Mouse (Mus musculus): ENCODE data around the gene Nr2c2ap. TPM values are rescaled to one million over a fixed set of nuclear protein-coding genes. Genes with fewer than 3 reads are reported as not detected.

Nr2c2ap gene
- polyA plus RNA-seq, 1 experiment from 2014 or later = 18.7 TPM

DNA sequence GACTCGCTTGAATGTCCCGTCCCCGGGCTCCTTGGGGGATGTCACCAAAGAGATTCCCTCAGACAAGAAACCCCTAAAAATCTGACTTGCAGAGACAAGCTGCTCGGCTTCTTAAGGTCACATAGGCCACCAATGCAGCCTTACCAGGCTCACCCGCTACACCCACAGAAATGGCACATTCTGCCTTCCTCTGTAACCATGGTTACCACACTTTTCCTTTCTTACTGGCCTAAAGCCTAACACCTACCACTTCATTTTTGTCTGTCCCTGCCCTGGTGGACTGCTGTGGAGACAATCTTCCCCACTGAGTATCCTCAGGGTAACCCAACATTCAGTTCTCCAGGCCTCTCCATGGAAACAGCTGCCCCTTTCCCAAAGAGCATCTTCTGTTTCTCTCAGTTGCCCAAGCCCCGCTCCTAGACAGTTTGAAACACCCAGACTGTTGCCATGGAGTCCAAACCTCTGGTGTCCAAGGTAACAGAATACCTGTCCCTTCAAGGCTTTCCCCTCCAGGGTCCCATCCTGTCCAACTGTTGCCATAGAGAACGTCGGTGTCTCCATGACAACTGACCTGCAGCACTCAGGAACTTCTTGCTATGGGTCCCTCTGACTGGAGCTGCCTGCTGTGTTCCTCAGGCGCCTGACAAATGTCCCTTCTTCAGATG, 41.7 kb upstream of the Nr2c2ap start:
- Histone ChIP-seq H3K27me3 (replicated peaks; ENCODE audit: control insufficient read depth, insufficient read depth, low read length) (peaks cover 76% of the 10 kb centered on the region), H3K9ac (ENCODE audit: low read depth, low read length) (no peak overlapping the region), H3K4me1 (ENCODE audit: control insufficient read depth, insufficient read depth, low read length) (peaks cover 3% of the 10 kb centered on the region; the same call in 1 of the 2 replicates), H3K36me3 (ENCODE audit: control insufficient read depth, insufficient read depth, low read length) (no peaks in the 10 kb centered on the region), H3K4me2 (ENCODE audit: low read depth, low read length) (no peak overlapping the region), H3K4me3 (ENCODE audit: low read depth, low read length) (no peak overlapping the region), H3K9me3 (ENCODE audit: control insufficient read depth, low read length) (no peaks in the 10 kb centered on the region), H3K27ac (replicated peaks; ENCODE audit: low read depth, low read length) (no peak overlapping the region)
- DNase-seq (ENCODE audit: low spot score) = no peak
- 60% methylated on average over 7 of the region's 9 CpGs for WGBS
- no peak for ATAC-seq (ENCODE audit: low read depth)

DNA sequence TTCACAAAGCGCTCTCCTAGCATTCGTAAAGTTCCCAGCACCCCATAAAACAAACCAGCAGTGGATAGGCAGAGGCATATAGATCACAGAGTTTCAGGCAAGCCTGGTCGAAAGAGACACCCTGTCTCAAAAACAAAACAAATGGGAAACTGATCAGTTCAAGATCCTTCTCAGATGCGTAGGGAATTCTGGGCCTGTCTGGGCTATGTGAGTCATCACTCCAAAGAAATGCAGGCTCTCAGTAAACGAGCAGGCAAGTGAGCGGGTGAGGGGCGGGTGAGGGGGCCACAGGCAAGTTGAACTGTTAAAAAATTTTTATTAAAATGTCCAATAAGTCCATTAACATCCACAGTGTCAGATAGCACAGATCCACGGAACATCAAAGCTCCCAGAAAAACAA, 38.3 kb upstream of the Nr2c2ap start:
- no peak for DNase-seq (ENCODE audit: low spot score)
- Histone ChIP-seq H3K27me3 (replicated peaks; ENCODE audit: control insufficient read depth, insufficient read depth, low read length) (peaks cover 42% of the 10 kb centered on the region), H3K9ac (ENCODE audit: low read depth, low read length) (no peak overlapping the region), H3K36me3 (ENCODE audit: control insufficient read depth, insufficient read depth, low read length) (no peaks in the 10 kb centered on the region), H3K27ac (replicated peaks; ENCODE audit: low read depth, low read length) (no peak overlapping the region), H3K9me3 (ENCODE audit: control insufficient read depth, low read length) (no peaks in the 10 kb centered on the region), H3K4me1 (ENCODE audit: control insufficient read depth, insufficient read depth, low read length) (no peaks in the 10 kb centered on the region), H3K4me3 (ENCODE audit: low read depth, low read length) (no peak overlapping the region), H3K4me2 (ENCODE audit: low read depth, low read length) (no peak overlapping the region)
- no peak for ATAC-seq (ENCODE audit: low read depth)
- WGBS = 50% methylated on average over 8 of the region's 8 CpGs

DNA sequence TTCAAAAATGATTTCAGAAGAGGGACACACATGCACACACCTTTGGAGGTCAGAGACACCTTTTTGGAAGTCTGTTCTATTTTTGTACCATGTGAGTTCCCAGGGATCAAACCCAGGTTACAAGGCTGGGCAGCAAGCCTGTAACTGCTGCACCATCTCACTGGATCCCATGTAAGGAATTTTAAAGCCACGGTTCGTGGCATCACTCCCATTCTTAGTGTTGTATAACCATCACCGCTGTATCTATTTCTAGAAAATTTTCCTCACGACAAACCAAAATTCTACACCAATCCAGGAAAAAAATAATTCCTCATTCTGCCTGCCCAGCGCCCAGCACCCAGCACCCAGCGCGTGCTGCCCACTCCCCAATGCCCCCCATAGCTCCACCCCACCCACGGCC, 31.9 kb upstream of the Nr2c2ap start:
- no peak overlapping the region for H3K4me3 ChIP-seq (ENCODE audit: low read depth, low read length)
- no peak overlapping the region for H3K9ac ChIP-seq (ENCODE audit: low read depth, low read length)
- no peaks in the 10 kb centered on the region for H3K36me3 ChIP-seq (ENCODE audit: control insufficient read depth, insufficient read depth, low read length)
- no peak overlapping the region for H3K4me2 ChIP-seq (ENCODE audit: low read depth, low read length)
- H3K4me1 ChIP-seq (ENCODE audit: control insufficient read depth, insufficient read depth, low read length) = no peaks in the 10 kb centered on the region
- DNase-seq (ENCODE audit: low spot score) = no peak
- H3K27ac ChIP-seq (replicated peaks; ENCODE audit: low read depth, low read length) = no peak overlapping the region
- ATAC-seq (ENCODE audit: low read depth) = no peak
- 0 out of 2 replicates have a peak, but pooled peaks cover 2% of the 10 kb centered on the region for H3K27me3 ChIP-seq (replicated peaks; ENCODE audit: control insufficient read depth, insufficient read depth, low read length)
- 70% methylated on average over 8 of the region's 8 CpGs for WGBS
- no peaks in the 10 kb centered on the region for H3K9me3 ChIP-seq (ENCODE audit: control insufficient read depth, low read length)

DNA sequence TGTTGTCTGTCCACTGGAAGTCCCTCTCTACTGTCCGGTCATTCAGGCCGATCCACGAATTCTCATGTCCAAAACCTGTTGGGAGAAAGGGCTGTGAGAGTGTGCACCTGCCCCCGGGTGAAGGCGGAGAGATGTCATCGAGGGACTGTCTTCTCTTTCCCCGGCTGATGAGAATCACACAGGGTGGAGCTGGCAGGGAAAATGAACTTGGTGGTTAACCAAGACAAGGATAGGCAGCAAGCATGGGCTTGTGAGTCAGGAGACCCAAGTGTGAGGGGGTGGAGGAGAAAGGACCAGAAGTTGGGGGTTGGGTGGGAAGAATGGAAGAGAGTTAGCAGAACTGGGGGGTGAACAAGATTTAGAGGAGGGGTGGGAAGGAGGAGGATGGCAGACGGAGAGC, 30.9 kb upstream of the Nr2c2ap start:
- H3K9ac ChIP-seq (ENCODE audit: low read depth, low read length) = no peak overlapping the region
- H3K9me3 ChIP-seq (ENCODE audit: control insufficient read depth, low read length) = no peaks in the 10 kb centered on the region
- H3K4me2 ChIP-seq (ENCODE audit: low read depth, low read length) = no peak overlapping the region
- H3K4me3 ChIP-seq (ENCODE audit: low read depth, low read length) = no peak overlapping the region
- no peaks in the 10 kb centered on the region for H3K36me3 ChIP-seq (ENCODE audit: control insufficient read depth, insufficient read depth, low read length)
- H3K27me3 ChIP-seq (replicated peaks; ENCODE audit: control insufficient read depth, insufficient read depth, low read length) = no peaks in the 10 kb centered on the region
- ATAC-seq (ENCODE audit: low read depth) (no peak), DNase-seq (ENCODE audit: low spot score) (no peak)
- no peak overlapping the region for H3K27ac ChIP-seq (replicated peaks; ENCODE audit: low read depth, low read length)
- no peaks in the 10 kb centered on the region for H3K4me1 ChIP-seq (ENCODE audit: control insufficient read depth, insufficient read depth, low read length)
- 79% methylated on average over 8 of the region's 8 CpGs for WGBS

DNA sequence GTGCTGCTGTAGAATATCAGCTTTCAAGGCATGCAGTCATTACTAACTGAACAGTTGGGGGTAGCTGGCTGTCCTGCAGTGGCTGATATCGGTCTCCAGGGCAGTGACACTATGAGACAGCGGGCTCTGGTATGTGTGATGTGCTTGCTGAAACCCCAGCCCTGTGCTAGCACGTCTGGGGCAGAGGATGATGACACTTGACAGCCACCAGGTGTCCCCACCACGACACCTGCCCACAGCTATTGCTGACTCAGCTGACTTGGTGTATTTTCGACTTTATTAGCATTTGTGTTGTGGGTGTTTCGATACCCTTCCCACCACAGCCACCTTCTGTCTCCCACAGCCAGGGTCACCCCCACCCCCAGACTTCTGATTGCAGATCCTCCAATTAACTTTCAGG, 26.6 kb upstream of the Nr2c2ap start:
- 16% methylated on average over 6 of the region's 6 CpGs for WGBS
- no peaks in the 10 kb centered on the region for H3K4me1 ChIP-seq (ENCODE audit: control insufficient read depth, insufficient read depth, low read length)

DNA sequence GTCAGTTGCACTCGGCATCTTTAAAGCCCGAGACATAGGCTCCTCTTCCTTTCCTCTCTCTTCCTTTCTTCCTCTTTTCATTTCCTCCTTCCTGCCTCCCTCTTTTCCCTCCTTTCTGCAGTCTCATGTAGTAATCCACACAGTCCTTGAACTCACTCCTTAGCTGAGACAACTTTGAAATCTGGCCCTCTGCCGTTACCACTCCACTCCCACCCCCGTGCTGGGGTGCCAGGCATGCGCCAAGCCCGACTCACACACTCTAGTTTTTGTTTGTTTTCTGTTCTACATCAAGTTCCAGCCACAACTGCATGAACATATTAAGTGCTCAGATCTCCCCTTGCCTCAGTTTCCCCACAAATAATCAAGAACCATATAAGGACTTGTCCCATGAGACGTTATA, 26.2 kb upstream of the Nr2c2ap start:
- H3K27ac ChIP-seq (replicated peaks; ENCODE audit: low read depth, low read length) = no peak overlapping the region
- no peak overlapping the region for H3K4me2 ChIP-seq (ENCODE audit: low read depth, low read length)
- 77% methylated on average over 7 of the region's 7 CpGs for WGBS
- no peaks in the 10 kb centered on the region for H3K4me1 ChIP-seq (ENCODE audit: control insufficient read depth, insufficient read depth, low read length)
- no peaks in the 10 kb centered on the region for H3K9me3 ChIP-seq (ENCODE audit: control insufficient read depth, low read length)
- H3K27me3 ChIP-seq (replicated peaks; ENCODE audit: control insufficient read depth, insufficient read depth, low read length) = peaks cover 2% of the 10 kb centered on the region; the same call in 1 of the 2 replicates
- DNase-seq (ENCODE audit: low spot score) (no peak), ATAC-seq (ENCODE audit: low read depth) (no peak)
- H3K4me3 ChIP-seq (ENCODE audit: low read depth, low read length) = no peak overlapping the region
- no peak overlapping the region for H3K9ac ChIP-seq (ENCODE audit: low read depth, low read length)
- no peaks in the 10 kb centered on the region for H3K36me3 ChIP-seq (ENCODE audit: control insufficient read depth, insufficient read depth, low read length)

More for the DNA sequence above, 26.6 kb upstream of the Nr2c2ap start:
- H3K9ac ChIP-seq (ENCODE audit: low read depth, low read length) = no peak overlapping the region
- H3K9me3 ChIP-seq (ENCODE audit: control insufficient read depth, low read length) = no peaks in the 10 kb centered on the region
- H3K27me3 ChIP-seq (replicated peaks; ENCODE audit: control insufficient read depth, insufficient read depth, low read length) = no peaks in the 10 kb centered on the region
- ATAC-seq (ENCODE audit: low read depth) (peak; percentile 45; the same call in 1 of the 2 replicates), DNase-seq (ENCODE audit: low spot score) (peak; percentile 36)
- no peaks in the 10 kb centered on the region for H3K36me3 ChIP-seq (ENCODE audit: control insufficient read depth, insufficient read depth, low read length)
- no peak overlapping the region for H3K4me3 ChIP-seq (ENCODE audit: low read depth, low read length)
- no peak overlapping the region for H3K27ac ChIP-seq (replicated peaks; ENCODE audit: low read depth, low read length)
- no peak overlapping the region for H3K4me2 ChIP-seq (ENCODE audit: low read depth, low read length)

DNA sequence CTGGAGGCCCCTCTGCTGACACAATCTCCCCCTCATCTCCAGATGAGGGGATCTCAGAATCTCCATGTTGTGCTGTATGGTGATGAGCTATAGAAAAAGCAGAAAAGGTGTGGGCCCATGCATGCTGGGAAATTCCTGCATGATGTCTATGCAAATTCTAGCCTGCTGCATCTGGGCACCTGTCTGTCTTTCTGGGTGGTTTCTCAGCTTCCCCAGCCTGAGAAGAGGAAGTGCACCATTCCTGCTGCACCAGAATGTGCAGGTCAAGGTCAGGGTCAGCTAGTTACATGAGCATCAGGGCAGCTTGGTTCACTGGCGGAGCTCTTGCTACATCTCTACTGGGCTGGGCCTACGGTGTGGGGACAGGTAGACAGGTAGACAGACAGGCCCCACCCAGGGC, 20.7 kb upstream of the Nr2c2ap start:
- H3K27me3 ChIP-seq (replicated peaks; ENCODE audit: control insufficient read depth, insufficient read depth, low read length) = peaks cover 57% of the 10 kb centered on the region
- no peak overlapping the region for H3K4me2 ChIP-seq (ENCODE audit: low read depth, low read length)
- no peaks in the 10 kb centered on the region for H3K36me3 ChIP-seq (ENCODE audit: control insufficient read depth, insufficient read depth, low read length)
- 74% methylated on average over 2 of the region's 2 CpGs for WGBS
- no peak for ATAC-seq (ENCODE audit: low read depth)
- H3K4me3 ChIP-seq (ENCODE audit: low read depth, low read length) = no peak overlapping the region
- no peak for DNase-seq (ENCODE audit: low spot score)
- H3K9me3 ChIP-seq (ENCODE audit: control insufficient read depth, low read length) = no peaks in the 10 kb centered on the region
- H3K9ac ChIP-seq (ENCODE audit: low read depth, low read length) = no peak overlapping the region
- 0 out of 2 replicates have a peak, but pooled peaks cover 4% of the 10 kb centered on the region for H3K4me1 ChIP-seq (ENCODE audit: control insufficient read depth, insufficient read depth, low read length)
- no peak overlapping the region for H3K27ac ChIP-seq (replicated peaks; ENCODE audit: low read depth, low read length)

DNA sequence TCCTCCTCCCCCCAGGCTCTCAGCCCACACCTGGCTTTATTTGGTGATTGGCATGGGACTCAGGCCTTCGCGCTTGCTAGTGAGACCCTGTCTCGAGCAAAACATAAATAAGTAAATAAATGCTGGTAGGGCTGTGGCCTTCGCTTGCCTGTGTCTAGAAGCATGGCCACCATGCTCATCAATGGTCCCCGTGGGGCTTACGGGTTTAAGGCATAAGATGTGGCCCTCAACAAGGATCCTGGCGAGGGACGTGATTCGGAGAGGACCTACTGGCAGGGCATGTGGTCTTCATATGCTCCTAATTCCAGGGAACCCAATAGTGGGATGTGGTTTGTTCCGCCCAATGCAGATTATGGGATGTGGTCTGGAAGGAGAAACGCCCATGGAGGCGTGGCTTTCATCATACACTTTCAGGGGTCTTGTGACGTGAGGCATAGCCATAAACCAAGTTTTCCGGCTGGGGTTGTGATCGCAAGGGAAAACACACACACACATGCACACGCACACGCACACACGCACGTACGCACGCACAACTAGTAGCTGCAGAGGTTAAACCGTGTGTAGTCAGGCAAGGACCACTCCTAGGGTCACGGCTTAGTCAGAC, 19.8 kb upstream of the Nr2c2ap start:
- no peak overlapping the region for H3K9ac ChIP-seq (ENCODE audit: low read depth, low read length)
- no peaks in the 10 kb centered on the region for H3K36me3 ChIP-seq (ENCODE audit: control insufficient read depth, insufficient read depth, low read length)
- 0 out of 2 replicates have a peak, but pooled peaks cover 4% of the 10 kb centered on the region for H3K4me1 ChIP-seq (ENCODE audit: control insufficient read depth, insufficient read depth, low read length)
- DNase-seq (ENCODE audit: low spot score) = no peak
- no peaks in the 10 kb centered on the region for H3K9me3 ChIP-seq (ENCODE audit: control insufficient read depth, low read length)
- peaks cover 64% of the 10 kb centered on the region for H3K27me3 ChIP-seq (replicated peaks; ENCODE audit: control insufficient read depth, insufficient read depth, low read length)
- WGBS = 43% methylated on average over 23 of the region's 23 CpGs
- H3K27ac ChIP-seq (replicated peaks; ENCODE audit: low read depth, low read length) = no peak overlapping the region
- no peak overlapping the region for H3K4me3 ChIP-seq (ENCODE audit: low read depth, low read length)
- H3K4me2 ChIP-seq (ENCODE audit: low read depth, low read length) = no peak overlapping the region
- no peak for ATAC-seq (ENCODE audit: low read depth)
